Mouse (Mus musculus) forebrain, embryonic 13.5 days (tissue): ENCODE measurements at regions not wholly inside any gene's neighbourhood (a gene's known extent, or its start where the extent isn't known, plus 50 kb on each side); places are given as distances from the start of the nearest gene placed in this dataset.

Experiments used
- ATAC-seq: fragments of 200-750 bp; cut with Nextera tagmentation; 2 replicates; pipeline ENCODE4 v1.8.0; 2017
- H3K27ac ChIP-seq: fragments of 300-500 bp; sonication (generic); 2 replicates; pipeline ENCODE4 v1.5.1; 2015; ENCODE audit warnings: inconsistent platforms, mild to moderate bottlenecking, moderate library complexity
- H3K27me3 ChIP-seq: fragments of 300-500 bp; sonication (generic); 2 replicates; pipeline ENCODE4 v1.6.1; 2015; ENCODE audit warnings: mild to moderate bottlenecking, inconsistent platforms
- H3K36me3 ChIP-seq: fragments of 300-500 bp; sonication (generic); 2 replicates; pipeline ENCODE4 v1.6.1; 2015; ENCODE audit warnings: mild to moderate bottlenecking, inconsistent platforms; ENCODE audit not compliant: poor library complexity, severe bottlenecking
- H3K4me1 ChIP-seq: fragments of 300-500 bp; sonication (generic); 2 replicates; pipeline ENCODE4 v1.6.1; 2015; ENCODE audit warnings: inconsistent platforms
- H3K4me2 ChIP-seq: fragments of 300-500 bp; sonication (generic); 2 replicates; pipeline ENCODE4 v1.6.1; 2015; ENCODE audit warnings: inconsistent platforms, mild to moderate bottlenecking, moderate library complexity
- H3K4me3 ChIP-seq: fragments of 300-500 bp; sonication (generic); 2 replicates; pipeline ENCODE4 v1.5.1; 2015; ENCODE audit warnings: mild to moderate bottlenecking, inconsistent platforms
- H3K9ac ChIP-seq: fragments of 300-500 bp; sonication (generic); 2 replicates; pipeline ENCODE4 v1.6.1; 2015; ENCODE audit warnings: mild to moderate bottlenecking, inconsistent platforms
- H3K9me3 ChIP-seq: fragments of 300-500 bp; sonication (generic); replicated peaks from 2 replicates; pipeline ENCODE4 v1.6.1; 2016; ENCODE audit warnings: inconsistent platforms
- WGBS: fragments of 180-500 bp; shearing (Covaris S2); methylation state at CpG from one replicate; pipeline ENCODE4 v1.1.7; 2015; 5-methylcytosine and 5-hydroxymethylcytosine counted together

- H3K4me1 ChIP-seq, result no peaks in the 10 kb centered on the region
- H3K36me3 ChIP-seq, result no peaks in the 10 kb centered on the region
- H3K4me3 ChIP-seq, result no peak overlapping the region
- H3K27ac ChIP-seq, result no peak overlapping the region
- H3K27me3 ChIP-seq, result no peaks in the 10 kb centered on the region
- no peaks in the 10 kb centered on the region for H3K9me3 ChIP-seq
- ATAC-seq, result no peak
- no peak overlapping the region for H3K9ac ChIP-seq
- H3K4me2 ChIP-seq, result no peak overlapping the region
Observed at GRCm38 (mm10) chr3:66550920-66551319, 254.3 kb upstream of the Veph1 start.

- Histone ChIP-seq H3K4me3 (no peak overlapping the region), H3K27me3 (no peaks in the 10 kb centered on the region), H3K36me3 (no peaks in the 10 kb centered on the region), H3K9ac (no peak overlapping the region), H3K27ac (no peak overlapping the region), H3K4me2 (no peak overlapping the region), H3K9me3 (no peaks in the 10 kb centered on the region; the same call in 1 of the 2 replicates), H3K4me1 (no peaks in the 10 kb centered on the region)
- ATAC-seq, result no peak
- WGBS, result 91% methylated on average over 4 of the region's 4 CpGs
Observed at GRCm38 (mm10) chr3:66546576-66546975, 249.9 kb upstream of the Veph1 start.

- Histone ChIP-seq H3K4me1 (no peaks in the 10 kb centered on the region), H3K9me3 (no peaks in the 10 kb centered on the region; the same call in 1 of the 2 replicates), H3K9ac (no peak overlapping the region), H3K36me3 (no peaks in the 10 kb centered on the region), H3K4me2 (no peak overlapping the region), H3K4me3 (no peak overlapping the region), H3K27ac (no peak overlapping the region), H3K27me3 (peaks cover 1% of the 10 kb centered on the region; the same call in 1 of the 2 replicates)
- WGBS, result 83% methylated on average over 5 of the region's 5 CpGs
- ATAC-seq, result no peak
Observed at GRCm38 (mm10) chr3:66544139-66544933, 247.7 kb upstream of the Veph1 start.

GRCm38 (mm10) chr3:66542865-66543264 is 246.2 kb upstream of the Veph1 start:
- H3K4me1 ChIP-seq, result peaks cover 5% of the 10 kb centered on the region; the same call in 1 of the 2 replicates
- no peak overlapping the region for H3K27ac ChIP-seq
- ATAC-seq, result no peak
- H3K36me3 ChIP-seq, result no peaks in the 10 kb centered on the region
- 90% methylated on average over 3 of the region's 3 CpGs for WGBS
- H3K9me3 ChIP-seq, result no peaks in the 10 kb centered on the region; the same call in 1 of the 2 replicates
- peaks cover 9% of the 10 kb centered on the region; the same call in 1 of the 2 replicates for H3K27me3 ChIP-seq
- no peak overlapping the region for H3K9ac ChIP-seq
- H3K4me2 ChIP-seq, result no peak overlapping the region
- H3K4me3 ChIP-seq, result no peak overlapping the region

GRCm38 (mm10) chr3:66537913-66538312 is 241.3 kb upstream of the Veph1 start:
- Histone ChIP-seq H3K27ac (no peak overlapping the region; the same call in 1 of the 2 replicates), H3K4me1 (peaks cover 23% of the 10 kb centered on the region), H3K4me2 (no peak overlapping the region), H3K9ac (no peak overlapping the region), H3K27me3 (peaks cover 9% of the 10 kb centered on the region; the same call in 1 of the 2 replicates), H3K36me3 (no peaks in the 10 kb centered on the region), H3K9me3 (no peaks in the 10 kb centered on the region; the same call in 1 of the 2 replicates), H3K4me3 (no peak overlapping the region)
- WGBS, result 68% methylated on average over 7 of the region's 7 CpGs
- ATAC-seq, result peak; percentile 46; the same call in 1 of the 2 replicates

- peak; percentile 89 for ATAC-seq
- peaks cover 9% of the 10 kb centered on the region; the same call in 1 of the 2 replicates for H3K27me3 ChIP-seq
- H3K4me3 ChIP-seq, result no peak overlapping the region
- H3K4me2 ChIP-seq, result no peak overlapping the region
- H3K36me3 ChIP-seq, result no peaks in the 10 kb centered on the region
- no peaks in the 10 kb centered on the region; the same call in 1 of the 2 replicates for H3K9me3 ChIP-seq
- H3K27ac ChIP-seq, result no peak overlapping the region
- no peak overlapping the region for H3K9ac ChIP-seq
- 11% methylated on average over 3 of the region's 3 CpGs for WGBS
- H3K4me1 ChIP-seq, result peaks cover 23% of the 10 kb centered on the region
Observed at GRCm38 (mm10) chr3:66537106-66537893, 240.7 kb upstream of the Veph1 start.

- H3K36me3 ChIP-seq, result no peaks in the 10 kb centered on the region
- H3K27me3 ChIP-seq, result peaks cover 9% of the 10 kb centered on the region; the same call in 1 of the 2 replicates
- no peak overlapping the region for H3K27ac ChIP-seq
- H3K4me3 ChIP-seq, result no peak overlapping the region
- peaks cover 23% of the 10 kb centered on the region for H3K4me1 ChIP-seq
- no peak overlapping the region for H3K9ac ChIP-seq
- H3K4me2 ChIP-seq, result no peak overlapping the region
- peak; percentile 44; the same call in 1 of the 2 replicates for ATAC-seq
- H3K9me3 ChIP-seq, result no peaks in the 10 kb centered on the region
- 68% methylated on average over 11 of the region's 11 CpGs for WGBS
Observed at GRCm38 (mm10) chr3:66536673-66537072, 240.0 kb upstream of the Veph1 start.

- no peaks in the 10 kb centered on the region for H3K36me3 ChIP-seq
- H3K4me2 ChIP-seq, result no peak overlapping the region
- H3K27ac ChIP-seq, result no peak overlapping the region
- no peak overlapping the region for H3K9ac ChIP-seq
- H3K4me1 ChIP-seq, result peaks cover 23% of the 10 kb centered on the region
- no peak overlapping the region for H3K4me3 ChIP-seq
- no peak for ATAC-seq
- peaks cover 9% of the 10 kb centered on the region; the same call in 1 of the 2 replicates for H3K27me3 ChIP-seq
- H3K9me3 ChIP-seq, result no peaks in the 10 kb centered on the region
- WGBS, result 63% methylated on average over 8 of the region's 8 CpGs
Observed at GRCm38 (mm10) chr3:66535786-66536529, 239.3 kb upstream of the Veph1 start.

- Histone ChIP-seq H3K27ac (no peak overlapping the region), H3K9me3 (no peaks in the 10 kb centered on the region; the same call in 1 of the 2 replicates)
Observed at GRCm38 (mm10) chr3:66519925-66520324, 223.3 kb upstream of the Veph1 start.

GRCm38 (mm10) chr3:66518289-66518688 is 221.7 kb upstream of the Veph1 start:
- H3K27ac ChIP-seq, result no peak overlapping the region
- H3K4me1 ChIP-seq, result no peaks in the 10 kb centered on the region
- no peak overlapping the region for H3K4me2 ChIP-seq
- no peak overlapping the region for H3K4me3 ChIP-seq
- H3K9me3 ChIP-seq, result no peaks in the 10 kb centered on the region; the same call in 1 of the 2 replicates
- H3K27me3 ChIP-seq, result no peaks in the 10 kb centered on the region
- 49% methylated on average over 2 of the region's 2 CpGs for WGBS
- no peaks in the 10 kb centered on the region for H3K36me3 ChIP-seq
- no peak for ATAC-seq
- no peak overlapping the region for H3K9ac ChIP-seq

More at GRCm38 (mm10) chr3:66519925-66520324, 223.3 kb upstream of the Veph1 start:
- ATAC-seq, result no peak
- H3K36me3 ChIP-seq, result no peaks in the 10 kb centered on the region
- H3K4me1 ChIP-seq, result no peaks in the 10 kb centered on the region
- H3K4me3 ChIP-seq, result no peak overlapping the region
- H3K4me2 ChIP-seq, result no peak overlapping the region
- no peak overlapping the region for H3K9ac ChIP-seq
- no peaks in the 10 kb centered on the region for H3K27me3 ChIP-seq
- 85% methylated on average over 1 of the region's 1 CpGs for WGBS

GRCm38 (mm10) chr3:66515773-66516406 is 219.3 kb upstream of the Veph1 start:
- no peak overlapping the region for H3K9ac ChIP-seq
- H3K27me3 ChIP-seq, result no peaks in the 10 kb centered on the region
- H3K4me2 ChIP-seq, result no peak overlapping the region
- ATAC-seq, result no peak
- H3K9me3 ChIP-seq, result no peaks in the 10 kb centered on the region; the same call in 1 of the 2 replicates
- 62% methylated on average over 6 of the region's 6 CpGs for WGBS
- no peak overlapping the region for H3K4me3 ChIP-seq
- no peak overlapping the region for H3K27ac ChIP-seq
- no peaks in the 10 kb centered on the region for H3K36me3 ChIP-seq
- H3K4me1 ChIP-seq, result no peaks in the 10 kb centered on the region
